Mouse (Mus musculus): Measurements from ENCODE around the gene Gm12794. TPM values are rescaled to one million over a fixed set of nuclear protein-coding genes. Genes with fewer than 3 reads are reported as not detected.
"Not testable (repeated sequence)": the region's sequence is repeated elsewhere in the genome, so short reads cannot be mapped to it uniquely, and the experiment has no call there.

Gene Gm12794
- total and polyA plus RNA-seq, 3 experiments, result not detected

- Histone ChIP-seq H3K9me3 (replicated peaks; ENCODE audit: insufficient read depth, low read length) (no peaks in the 10 kb centered on the region), H3K36me3 (ENCODE audit: control insufficient read depth in 1 of 2, insufficient read depth in 2 of 2, low read length in 2 of 2) (no peaks in the 10 kb centered on the region), H3K79me2 (ENCODE audit: control insufficient read depth, insufficient read depth, low read length, poor library complexity) (no peaks in the 10 kb centered on the region), H3K27ac (ENCODE audit: control insufficient read depth, low read depth, low read length) (no peak overlapping the region), H3K27me3 (ENCODE audit: control insufficient read depth in 1 of 2, insufficient read depth in 2 of 2, low read length in 2 of 2) (no peaks in the 10 kb centered on the region), H3K9ac (ENCODE audit: control insufficient read depth, low read depth, low read length, poor library complexity, severe bottlenecking) (no peak overlapping the region), H3K4me3 (ENCODE audit: control insufficient read depth in 1 of 2, insufficient read depth in 1 of 2, low read depth in 2 of 2, low read length in 2 of 2) (no peak overlapping the region), H3K4me1 (ENCODE audit: control insufficient read depth in 1 of 2, insufficient read depth in 2 of 2, low read length in 2 of 2) (no peaks in the 10 kb centered on the region)
- DNase-seq (ENCODE audit: low read depth, low spot score), result no peak
- TF ChIP-seq ZC3H11A (IDR thresholded peaks at IDR 0.05; ENCODE audit: low read depth, low read length) (no peak), MAFK (IDR thresholded peaks at IDR 0.05; ENCODE audit: borderline replicate concordance, low read depth, low read length) (no peak), MAX (IDR thresholded peaks at IDR 0.05; ENCODE audit: low read length) (no peak), MXI1 (IDR thresholded peaks at IDR 0.05; ENCODE audit: low read depth, low read length) (no peak), NRF1 (IDR thresholded peaks at IDR 0.05; ENCODE audit: insufficient read depth, low read depth, low read length, poor library complexity, severe bottlenecking) (no peak), UBTF (IDR thresholded peaks at IDR 0.05; ENCODE audit: borderline replicate concordance, insufficient read depth, low read depth, low read length) (no peak), E2F4 (IDR thresholded peaks at IDR 0.05; ENCODE audit: borderline replicate concordance, low read depth, low read length) (no peak), BHLHE40 (IDR thresholded peaks at IDR 0.05; ENCODE audit: borderline replicate concordance, low read depth, low read length) (no peak), CHD1 (IDR thresholded peaks at IDR 0.05; ENCODE audit: low read depth, low read length) (no peak), CTCF (IDR thresholded peaks at IDR 0.05 in 2 of 3, conservative IDR thresholded peaks at IDR 0.05 in 1 of 3; ENCODE audit: control insufficient read depth in 1 of 3, insufficient read depth in 1 of 3, low read depth in 2 of 3, low read length in 3 of 3, poor library complexity in 1 of 3, severe bottlenecking in 1 of 3) (no peak), MEF2A (IDR thresholded peaks at IDR 0.05; ENCODE audit: extremely low read depth, insufficient replicate concordance, low read depth, low read length, poor library complexity, severe bottlenecking) (no peak), MYC (IDR thresholded peaks at IDR 0.05; ENCODE audit: low read depth, low read length) (no peak), RCOR1 (IDR thresholded peaks at IDR 0.05; ENCODE audit: low read depth, low read length) (no peak), KAT2A (conservative IDR thresholded peaks at IDR 0.05; ENCODE audit: low read depth, low read length) (no peak)
Observed at GRCm38 (mm10) chr4:101985678-101986077, 45.5 kb downstream of the Gm12794 start.

GRCm38 (mm10) chr4:101986326-101986725, 46.1 kb downstream of the Gm12794 start, which contains the start of gene Gm12789:
Gm12789 (plus strand) TSS chr4:101986626.
- not testable (repeated sequence) for DNase-seq (ENCODE audit: low read depth, low spot score); H3K9ac ChIP-seq (ENCODE audit: control insufficient read depth, low read depth, low read length, poor library complexity, severe bottlenecking); H3K36me3 ChIP-seq (ENCODE audit: control insufficient read depth in 1 of 2, insufficient read depth in 2 of 2, low read length in 2 of 2); H3K79me2 ChIP-seq (ENCODE audit: control insufficient read depth, insufficient read depth, low read length, poor library complexity); H3K4me1 ChIP-seq (ENCODE audit: control insufficient read depth in 1 of 2, insufficient read depth in 2 of 2, low read length in 2 of 2); H3K27ac ChIP-seq (ENCODE audit: control insufficient read depth, low read depth, low read length); H3K4me3 ChIP-seq (ENCODE audit: control insufficient read depth in 1 of 2, insufficient read depth in 1 of 2, low read depth in 2 of 2, low read length in 2 of 2); H3K9me3 ChIP-seq (replicated peaks; ENCODE audit: insufficient read depth, low read length); H3K27me3 ChIP-seq (ENCODE audit: control insufficient read depth in 1 of 2, insufficient read depth in 2 of 2, low read length in 2 of 2)

Other genes with a start within 250 kb of the Gm12794 start
- gene Lepr, start 223.0 kb upstream of the Gm12794 start, total RNA-seq (2012; rRNA removed), result not detected in 2 replicates
- under 1 TPM in 1 of 2 experiments, not detected in 1; 0.04 TPM for gene Lepr, start 223.0 kb upstream of the Gm12794 start, polyA plus RNA-seq (2012; ENCODE audit: insufficient read depth in 1 of 2, insufficient read length in 2 of 2, low read depth in 1 of 2, low replicate concordance in 2 of 2, missing spikeins in 1 of 2)
- not detected in 2 replicates for gene B020004J07Rik, start 96.4 kb upstream of the Gm12794 start, total RNA-seq (2012; rRNA removed)
- not detected for gene B020004J07Rik, start 96.4 kb upstream of the Gm12794 start, polyA plus RNA-seq (2012; ENCODE audit: insufficient read depth in 1 of 2, insufficient read length in 2 of 2, low read depth in 1 of 2, low replicate concordance in 2 of 2, missing spikeins in 1 of 2)
- gene C130073F10Rik, start 46.6 kb upstream of the Gm12794 start, total RNA-seq (2012; rRNA removed), result not detected in 2 replicates
- gene C130073F10Rik, start 46.6 kb upstream of the Gm12794 start, polyA plus RNA-seq (2012; ENCODE audit: insufficient read depth in 1 of 2, insufficient read length in 2 of 2, low read depth in 1 of 2, low replicate concordance in 2 of 2, missing spikeins in 1 of 2), result not detected
- gene Gm12800, start 31.3 kb upstream of the Gm12794 start, total RNA-seq (2012; rRNA removed), result not detected in 2 replicates
- not detected for gene Gm12800, start 31.3 kb upstream of the Gm12794 start, polyA plus RNA-seq (2012; ENCODE audit: insufficient read depth in 1 of 2, insufficient read length in 2 of 2, low read depth in 1 of 2, low replicate concordance in 2 of 2, missing spikeins in 1 of 2)
- gene Gm12790, start 40.6 kb downstream of the Gm12794 start, total RNA-seq (2012; rRNA removed), result not detected in 2 replicates
- gene Gm12790, start 40.6 kb downstream of the Gm12794 start, polyA plus RNA-seq (2012; ENCODE audit: insufficient read depth in 1 of 2, insufficient read length in 2 of 2, low read depth in 1 of 2, low replicate concordance in 2 of 2, missing spikeins in 1 of 2), result not detected
- not detected in 2 replicates for gene Gm12789, start 46.2 kb downstream of the Gm12794 start, total RNA-seq (2012; rRNA removed)
- not detected for gene Gm12789, start 46.2 kb downstream of the Gm12794 start, polyA plus RNA-seq (2012; ENCODE audit: insufficient read depth in 1 of 2, insufficient read length in 2 of 2, low read depth in 1 of 2, low replicate concordance in 2 of 2, missing spikeins in 1 of 2)
- 2.7 and 3.0 TPM in 2 replicates for gene Pde4b, start 147.1 kb downstream of the Gm12794 start, total RNA-seq (2012; rRNA removed)
- gene Pde4b, start 147.1 kb downstream of the Gm12794 start, polyA plus RNA-seq (2012; ENCODE audit: insufficient read depth in 1 of 2, insufficient read length in 2 of 2, low read depth in 1 of 2, low replicate concordance in 2 of 2, missing spikeins in 1 of 2), result 1 to 10 TPM in 1 of 2 experiments, not detected in 1; 6.0 TPM